Mouse (Mus musculus): ENCODE measurements around the gene Ip6k1. TPM values are rescaled to one million over a fixed set of nuclear protein-coding genes. Genes with fewer than 3 reads are reported as not detected.

Gene Ip6k1
- total and polyA plus RNA-seq, 3 experiments, result 31.8 to 59.1 (median 37.2) TPM

Other genes with a start within 250 kb of the Ip6k1 start
- gene Rbm5, start 231.5 kb upstream of the Ip6k1 start, total RNA-seq (2012; rRNA removed), result 80.2 and 87.6 TPM in 2 replicates
- gene Rbm5, start 231.5 kb upstream of the Ip6k1 start, polyA plus RNA-seq (2012; ENCODE audit: insufficient read depth in 1 of 2, insufficient read length in 2 of 2, low read depth in 1 of 2, low replicate concordance in 2 of 2, missing spikeins in 1 of 2), result 100 to 1,000 TPM; 125 to 143 TPM
- gene Rbm6, start 129.3 kb upstream of the Ip6k1 start, total RNA-seq (2012; rRNA removed), result 54.2 and 55.8 TPM in 2 replicates
- gene Rbm6, start 129.3 kb upstream of the Ip6k1 start, polyA plus RNA-seq (2012; ENCODE audit: insufficient read depth in 1 of 2, insufficient read length in 2 of 2, low read depth in 1 of 2, low replicate concordance in 2 of 2, missing spikeins in 1 of 2), result 100 to 1,000 TPM in 1 of 2 experiments, 10 to 100 TPM in 1; 55.7 to 521 TPM
- 10.1 and 11.5 TPM in 2 replicates for gene Mon1a, start 114.3 kb upstream of the Ip6k1 start, total RNA-seq (2012; rRNA removed)
- gene Mon1a, start 114.3 kb upstream of the Ip6k1 start, polyA plus RNA-seq (2012; ENCODE audit: insufficient read depth in 1 of 2, insufficient read length in 2 of 2, low read depth in 1 of 2, low replicate concordance in 2 of 2, missing spikeins in 1 of 2), result 10 to 100 TPM in 1 of 2 experiments, not detected in 1; 13.5 TPM
- 136 and 149 TPM in 2 replicates for gene Mst1r, start 95.6 kb upstream of the Ip6k1 start, total RNA-seq (2012; rRNA removed)
- 100 to 1,000 TPM in 1 of 2 experiments, not detected in 1; 133 TPM for gene Mst1r, start 95.6 kb upstream of the Ip6k1 start, polyA plus RNA-seq (2012; ENCODE audit: insufficient read depth in 1 of 2, insufficient read length in 2 of 2, low read depth in 1 of 2, low replicate concordance in 2 of 2, missing spikeins in 1 of 2)
- gene Actl11, start 74.0 kb upstream of the Ip6k1 start, total RNA-seq (2012; rRNA removed), result not detected in 2 replicates
- gene Actl11, start 74.0 kb upstream of the Ip6k1 start, polyA plus RNA-seq (2012; ENCODE audit: insufficient read depth in 1 of 2, insufficient read length in 2 of 2, low read depth in 1 of 2, low replicate concordance in 2 of 2, missing spikeins in 1 of 2), result not detected
- 0.08 and 0.39 TPM in 2 replicates for gene Camkv, start 66.8 kb upstream of the Ip6k1 start, total RNA-seq (2012; rRNA removed)
- under 1 TPM in 1 of 2 experiments, not detected in 1; 0.14 TPM for gene Camkv, start 66.8 kb upstream of the Ip6k1 start, polyA plus RNA-seq (2012; ENCODE audit: insufficient read depth in 1 of 2, insufficient read length in 2 of 2, low read depth in 1 of 2, low replicate concordance in 2 of 2, missing spikeins in 1 of 2)
- gene Traip, start 52.4 kb upstream of the Ip6k1 start, total RNA-seq (2012; rRNA removed), result 37.3 and 43.6 TPM in 2 replicates
- 10 to 100 TPM in 1 of 2 experiments, not detected in 1; 65.2 TPM for gene Traip, start 52.4 kb upstream of the Ip6k1 start, polyA plus RNA-seq (2012; ENCODE audit: insufficient read depth in 1 of 2, insufficient read length in 2 of 2, low read depth in 1 of 2, low replicate concordance in 2 of 2, missing spikeins in 1 of 2)
- 15.8 and 18.1 TPM in 2 replicates for gene Uba7, start 27.0 kb upstream of the Ip6k1 start, total RNA-seq (2012; rRNA removed)
- gene Uba7, start 27.0 kb upstream of the Ip6k1 start, polyA plus RNA-seq (2012; ENCODE audit: insufficient read depth in 1 of 2, insufficient read length in 2 of 2, low read depth in 1 of 2, low replicate concordance in 2 of 2, missing spikeins in 1 of 2), result 10 to 100 TPM in 1 of 2 experiments, not detected in 1; 44.1 TPM
- 0.26 and 0.35 TPM in 2 replicates for gene Gm20661, start 19.4 kb upstream of the Ip6k1 start, total RNA-seq (2012; rRNA removed)
- gene Gm20661, start 19.4 kb upstream of the Ip6k1 start, polyA plus RNA-seq (2012; ENCODE audit: insufficient read depth in 1 of 2, insufficient read length in 2 of 2, low read depth in 1 of 2, low replicate concordance in 2 of 2, missing spikeins in 1 of 2), result under 1 TPM in 1 of 2 experiments, not detected in 1; 0.85 TPM
- gene Inka1, start 16.6 kb upstream of the Ip6k1 start, total RNA-seq (2012; rRNA removed), result 54.1 and 65.3 TPM in 2 replicates
- 10 to 100 TPM in 1 of 2 experiments, not detected in 1; 60.7 TPM for gene Inka1, start 16.6 kb upstream of the Ip6k1 start, polyA plus RNA-seq (2012; ENCODE audit: insufficient read depth in 1 of 2, insufficient read length in 2 of 2, low read depth in 1 of 2, low replicate concordance in 2 of 2, missing spikeins in 1 of 2)
- 0.65 and 1.5 TPM in 2 replicates for gene Cdhr4, start 10.0 kb upstream of the Ip6k1 start, total RNA-seq (2012; rRNA removed)
- 1 to 10 TPM in 1 of 2 experiments, not detected in 1; 4.4 TPM for gene Cdhr4, start 10.0 kb upstream of the Ip6k1 start, polyA plus RNA-seq (2012; ENCODE audit: insufficient read depth in 1 of 2, insufficient read length in 2 of 2, low read depth in 1 of 2, low replicate concordance in 2 of 2, missing spikeins in 1 of 2)
- gene Gm20662, start 6.2 kb upstream of the Ip6k1 start, total RNA-seq (2012; rRNA removed), result 0.62 and 0.73 TPM in 2 replicates
- gene Gm20662, start 6.2 kb upstream of the Ip6k1 start, polyA plus RNA-seq (2012; ENCODE audit: insufficient read depth in 1 of 2, insufficient read length in 2 of 2, low read depth in 1 of 2, low replicate concordance in 2 of 2, missing spikeins in 1 of 2), result 1 to 10 TPM in 1 of 2 experiments, not detected in 1; 1.2 TPM
- gene Gmppb, start 46.7 kb downstream of the Ip6k1 start, total RNA-seq (2012; rRNA removed), result 38.1 and 50.4 TPM in 2 replicates
- gene Gmppb, start 46.7 kb downstream of the Ip6k1 start, polyA plus RNA-seq (2012; ENCODE audit: insufficient read depth in 1 of 2, insufficient read length in 2 of 2, low read depth in 1 of 2, low replicate concordance in 2 of 2, missing spikeins in 1 of 2), result 10 to 100 TPM in 1 of 2 experiments, not detected in 1; 26.2 TPM
- 1.2 and 2.2 TPM in 2 replicates for gene Amigo3, start 50.7 kb downstream of the Ip6k1 start, total RNA-seq (2012; rRNA removed)
- gene Amigo3, start 50.7 kb downstream of the Ip6k1 start, polyA plus RNA-seq (2012; ENCODE audit: insufficient read depth in 1 of 2, insufficient read length in 2 of 2, low read depth in 1 of 2, low replicate concordance in 2 of 2, missing spikeins in 1 of 2), result 1 to 10 TPM in 1 of 2 experiments, not detected in 1; 3.4 TPM
- gene Mst1, start 77.9 kb downstream of the Ip6k1 start, total RNA-seq (2012; rRNA removed), result 1.6 and 4.6 TPM in 2 replicates
- gene Mst1, start 77.9 kb downstream of the Ip6k1 start, polyA plus RNA-seq (2012; ENCODE audit: insufficient read depth in 1 of 2, insufficient read length in 2 of 2, low read depth in 1 of 2, low replicate concordance in 2 of 2, missing spikeins in 1 of 2), result 1 to 10 TPM in 1 of 2 experiments, not detected in 1; 10.0 TPM
- 24.9 and 28.5 TPM in 2 replicates for gene Rnf123, start 80.8 kb downstream of the Ip6k1 start, total RNA-seq (2012; rRNA removed)
- 10 to 100 TPM in 1 of 2 experiments, not detected in 1; 74.8 TPM for gene Rnf123, start 80.8 kb downstream of the Ip6k1 start, polyA plus RNA-seq (2012; ENCODE audit: insufficient read depth in 1 of 2, insufficient read length in 2 of 2, low read depth in 1 of 2, low replicate concordance in 2 of 2, missing spikeins in 1 of 2)
- 57.5 and 76.1 TPM in 2 replicates for gene Apeh, start 92.1 kb downstream of the Ip6k1 start, total RNA-seq (2012; rRNA removed)
- gene Apeh, start 92.1 kb downstream of the Ip6k1 start, polyA plus RNA-seq (2012; ENCODE audit: insufficient read depth in 1 of 2, insufficient read length in 2 of 2, low read depth in 1 of 2, low replicate concordance in 2 of 2, missing spikeins in 1 of 2), result 10 to 100 TPM in 1 of 2 experiments, not detected in 1; 69.0 TPM
- 2.7 and 3.5 TPM in 2 replicates for gene Bsn, start 187.9 kb downstream of the Ip6k1 start, total RNA-seq (2012; rRNA removed)
- 1 to 10 TPM in 1 of 2 experiments, not detected in 1; 5.6 TPM for gene Bsn, start 187.9 kb downstream of the Ip6k1 start, polyA plus RNA-seq (2012; ENCODE audit: insufficient read depth in 1 of 2, insufficient read length in 2 of 2, low read depth in 1 of 2, low replicate concordance in 2 of 2, missing spikeins in 1 of 2)

Measured in MEL (cell line).